Mouse (Mus musculus): ENCODE results near the gene Hspb7.

The Hspb7 gene

GRCm38 (mm10) chr4:141420192-141420829 lies at the start of gene Hspb7:
Hspb7 (plus strand) TSS chr4:141420779.
- DNase-seq, result no peak

GRCm38 (mm10) chr4:141372426-141372825 lies 48.2 kb upstream of the Hspb7 start:
- no peak for DNase-seq

GRCm38 (mm10) chr4:141379674-141380073 lies 40.9 kb upstream of the Hspb7 start:
- no peak for DNase-seq

GRCm38 (mm10) chr4:141382406-141382805 lies 38.2 kb upstream of the Hspb7 start:
- peak in 1 of 2 experiments; percentile 36 for DNase-seq

GRCm38 (mm10) chr4:141385275-141385674 lies 35.3 kb upstream of the Hspb7 start:
- DNase-seq, result peak; percentile 70 to 74

GRCm38 (mm10) chr4:141386150-141386549 lies 34.4 kb upstream of the Hspb7 start:
- no peak for DNase-seq

GRCm38 (mm10) chr4:141387093-141387784 lies 33.3 kb upstream of the Hspb7 start:
- DNase-seq, result peak; percentile 81 to 91

- DNase-seq, result no peak
These were observed 32.6 kb upstream of the Hspb7 start for GRCm38 (mm10) chr4:141387933-141388332.

GRCm38 (mm10) chr4:141389366-141390150 lies 31.0 kb upstream of the Hspb7 start:
- peak; percentile 33 to 75 for DNase-seq

- DNase-seq, result no peak
These were observed 29.3 kb upstream of the Hspb7 start for GRCm38 (mm10) chr4:141391293-141391692.

- DNase-seq, result peak in 1 of 2 experiments; percentile 64
These were observed 25.8 kb upstream of the Hspb7 start for GRCm38 (mm10) chr4:141394751-141395150.

GRCm38 (mm10) chr4:141397861-141398260 lies 22.7 kb upstream of the Hspb7 start:
- no peak for DNase-seq

GRCm38 (mm10) chr4:141398545-141398944 lies 22.0 kb upstream of the Hspb7 start, which contains the start of gene Clcnka:
Clcnka (minus strand) TSS chr4:141398724.
- peak; percentile 73 to 85 for DNase-seq

- peak; percentile 63 to 86 for DNase-seq
These were observed 20.4 kb upstream of the Hspb7 start for GRCm38 (mm10) chr4:141400171-141400570.

- DNase-seq, result peak; percentile 86 to 92
These were observed 15.9 kb upstream of the Hspb7 start for GRCm38 (mm10) chr4:141404518-141405313.

- no peak for DNase-seq
These were observed 15.3 kb upstream of the Hspb7 start for GRCm38 (mm10) chr4:141405314-141405622.

- peak; percentile 73 to 77 for DNase-seq
These were observed 13.9 kb upstream of the Hspb7 start for GRCm38 (mm10) chr4:141406516-141407299.

- DNase-seq, result no peak
These were observed 12.0 kb upstream of the Hspb7 start for GRCm38 (mm10) chr4:141408577-141408976.

GRCm38 (mm10) chr4:141411430-141411992 lies 9.1 kb upstream of the Hspb7 start:
- DNase-seq, result peak in 1 of 2 experiments; percentile 61

- peak; percentile 53 to 86 for DNase-seq
These were observed 4.7 kb upstream of the Hspb7 start, which contains the start of gene Clcnkb for GRCm38 (mm10) chr4:141415924-141416323. Clcnkb (minus strand) TSS chr4:141416014.
